Mouse (Mus musculus): ENCODE measurements at regions not wholly inside any gene's neighbourhood (a gene's known extent, or its start where the extent isn't known, plus 50 kb on each side); places are given as distances from the start of the nearest gene placed in this dataset.

- no peak for DNase-seq
Observed at GRCm38 (mm10) chr2:9445826-9446225, 435.2 kb upstream of the 4930412O13Rik start.

- no peak for DNase-seq
Observed at GRCm38 (mm10) chr2:9464413-9464812, 416.6 kb upstream of the 4930412O13Rik start.

- DNase-seq = no peak
Observed at GRCm38 (mm10) chr2:9464818-9465217, 416.2 kb upstream of the 4930412O13Rik start.

GRCm38 (mm10) chr2:9467573-9467972, 413.5 kb upstream of the 4930412O13Rik start:
- no peak for DNase-seq

GRCm38 (mm10) chr2:9468651-9469050, 412.4 kb upstream of the 4930412O13Rik start:
- DNase-seq = no peak

GRCm38 (mm10) chr2:9481678-9482345, 399.2 kb upstream of the 4930412O13Rik start:
- no peak for DNase-seq

- no peak for DNase-seq
Observed at GRCm38 (mm10) chr2:9487381-9487914, 393.6 kb upstream of the 4930412O13Rik start.

- no peak for DNase-seq
Observed at GRCm38 (mm10) chr2:9493606-9494145, 387.4 kb upstream of the 4930412O13Rik start.

- DNase-seq = no peak
Observed at GRCm38 (mm10) chr2:9520045-9520444, 361.0 kb upstream of the 4930412O13Rik start.

GRCm38 (mm10) chr2:9525910-9526309, 355.1 kb upstream of the 4930412O13Rik start:
- DNase-seq = peak in 1 of 2 experiments; percentile 7

GRCm38 (mm10) chr2:9535141-9535658, 345.9 kb upstream of the 4930412O13Rik start:
- DNase-seq = no peak

GRCm38 (mm10) chr2:9547771-9548590, 333.1 kb upstream of the 4930412O13Rik start:
- DNase-seq = no peak

GRCm38 (mm10) chr2:9553313-9553712, 327.7 kb upstream of the 4930412O13Rik start:
- DNase-seq = no peak

GRCm38 (mm10) chr2:9564487-9565043, 316.5 kb upstream of the 4930412O13Rik start:
- DNase-seq = no peak

GRCm38 (mm10) chr2:9569220-9569619, 311.8 kb upstream of the 4930412O13Rik start:
- no peak for DNase-seq

- DNase-seq = no peak
Observed at GRCm38 (mm10) chr2:9574196-9574595, 306.9 kb upstream of the 4930412O13Rik start.

- no peak for DNase-seq
Observed at GRCm38 (mm10) chr2:9574651-9575050, 306.4 kb upstream of the 4930412O13Rik start.

GRCm38 (mm10) chr2:9577868-9578267, 303.2 kb upstream of the 4930412O13Rik start:
- DNase-seq = no peak

- no peak for DNase-seq
Observed at GRCm38 (mm10) chr2:9587389-9587788, 293.7 kb upstream of the 4930412O13Rik start.

- no peak for DNase-seq
Observed at GRCm38 (mm10) chr2:9589200-9589599, 291.9 kb upstream of the 4930412O13Rik start.

- DNase-seq = no peak
Observed at GRCm38 (mm10) chr2:9592531-9592930, 288.5 kb upstream of the 4930412O13Rik start.

- DNase-seq = no peak
Observed at GRCm38 (mm10) chr2:9593931-9594330, 287.1 kb upstream of the 4930412O13Rik start.

Measured in cerebellum, postnatal 25 days (tissue).